Mouse (Mus musculus): ENCODE data around the gene Fstl4.
A peak's percentile ranks its signal among the peaks of the same experiment; 100 is the strongest.

The Fstl4 gene

GRCm38 (mm10) chr11:53024403-53024802, 260.0 kb downstream of the Fstl4 start:
- no peak for DNase-seq (ENCODE audit: low spot score)

GRCm38 (mm10) chr11:53025686-53026085, 261.3 kb downstream of the Fstl4 start:
- no peak for DNase-seq (ENCODE audit: low spot score)

- no peak for DNase-seq (ENCODE audit: low spot score)
Measured at GRCm38 (mm10) chr11:53028421-53029168, 264.2 kb downstream of the Fstl4 start.

- no peak for DNase-seq (ENCODE audit: low spot score)
Measured at GRCm38 (mm10) chr11:53031777-53032176, 267.3 kb downstream of the Fstl4 start.

GRCm38 (mm10) chr11:53032336-53032735, 267.9 kb downstream of the Fstl4 start:
- DNase-seq (ENCODE audit: low spot score), result peak; percentile 31

- no peak for DNase-seq (ENCODE audit: low spot score)
Measured at GRCm38 (mm10) chr11:53035414-53035813, 271.0 kb downstream of the Fstl4 start.

GRCm38 (mm10) chr11:53046850-53047249, 282.4 kb downstream of the Fstl4 start:
- DNase-seq (ENCODE audit: low spot score), result no peak

- DNase-seq (ENCODE audit: low spot score), result no peak
Measured at GRCm38 (mm10) chr11:53054151-53054550, 289.7 kb downstream of the Fstl4 start.

GRCm38 (mm10) chr11:53055896-53056295, 291.5 kb downstream of the Fstl4 start:
- no peak for DNase-seq (ENCODE audit: low spot score)

- no peak for DNase-seq (ENCODE audit: low spot score)
Measured at GRCm38 (mm10) chr11:53056781-53057180, 292.3 kb downstream of the Fstl4 start.

- DNase-seq (ENCODE audit: low spot score), result no peak
Measured at GRCm38 (mm10) chr11:53057821-53058553, 293.6 kb downstream of the Fstl4 start.

GRCm38 (mm10) chr11:53058557-53058956, 294.1 kb downstream of the Fstl4 start:
- no peak for DNase-seq (ENCODE audit: low spot score)

GRCm38 (mm10) chr11:53067699-53068478, 303.5 kb downstream of the Fstl4 start:
- no peak for DNase-seq (ENCODE audit: low spot score)

GRCm38 (mm10) chr11:53068479-53069065, 304.1 kb downstream of the Fstl4 start:
- DNase-seq (ENCODE audit: low spot score), result no peak

- DNase-seq (ENCODE audit: low spot score), result no peak
Measured at GRCm38 (mm10) chr11:53069751-53070150, 305.3 kb downstream of the Fstl4 start.

- no peak for DNase-seq (ENCODE audit: low spot score)
Measured at GRCm38 (mm10) chr11:53071602-53072001, 307.2 kb downstream of the Fstl4 start.

GRCm38 (mm10) chr11:53077641-53078040, 313.2 kb downstream of the Fstl4 start:
- DNase-seq (ENCODE audit: low spot score), result no peak

GRCm38 (mm10) chr11:53078419-53079334, 314.2 kb downstream of the Fstl4 start:
- no peak for DNase-seq (ENCODE audit: low spot score)

GRCm38 (mm10) chr11:53081310-53081709, 316.9 kb downstream of the Fstl4 start:
- no peak for DNase-seq (ENCODE audit: low spot score)

- DNase-seq (ENCODE audit: low spot score), result no peak
Measured at GRCm38 (mm10) chr11:53085367-53085766, 320.9 kb downstream of the Fstl4 start.

Data from spleen, adult 12 weeks (tissue).